Mouse (Mus musculus) heart, postnatal 4 days (tissue): Measurements from ENCODE around the gene Heatr5a. TPM values are rescaled to one million over a fixed set of nuclear protein-coding genes. Genes with fewer than 3 reads are reported as not detected.

ENCODE experiments used
- DNase-seq: peaks from one replicate; pipeline ENCODE4 v3.0.0; 2021
- total RNA-seq, 2 experiments: library from RNA; stranded (reverse); gene quantifications; 2 replicates each; pipeline ENCODE4 v1.2.3; 2021

Heatr5a gene
- total RNA-seq, 2 experiments from 2014 or later, result 21.3 to 24.6 TPM

GRCm38 (mm10) chr12:51970352-51971069 lies 610 bp downstream of the Heatr5a start:
- no peak for DNase-seq

GRCm38 (mm10) chr12:51969876-51970275 lies 1.2 kb downstream of the Heatr5a start:
- DNase-seq, result no peak

GRCm38 (mm10) chr12:51969092-51969491 lies 2.0 kb downstream of the Heatr5a start:
- no peak for DNase-seq

- DNase-seq, result no peak
Observed at GRCm38 (mm10) chr12:51967915-51968595, 3.1 kb downstream of the Heatr5a start.

GRCm38 (mm10) chr12:51957626-51958025 lies 13.5 kb downstream of the Heatr5a start:
- no peak for DNase-seq

GRCm38 (mm10) chr12:51952309-51952708 lies 18.8 kb downstream of the Heatr5a start:
- peak; percentile 16 for DNase-seq

GRCm38 (mm10) chr12:51947498-51947945 lies 23.6 kb downstream of the Heatr5a start:
- DNase-seq, result peak; percentile 20

GRCm38 (mm10) chr12:51945331-51945730 lies 25.8 kb downstream of the Heatr5a start:
- DNase-seq, result no peak

- no peak for DNase-seq
Observed at GRCm38 (mm10) chr12:51939848-51940247, 31.3 kb downstream of the Heatr5a start.

GRCm38 (mm10) chr12:51937938-51938337 lies 33.2 kb downstream of the Heatr5a start:
- no peak for DNase-seq

- no peak for DNase-seq
Observed at GRCm38 (mm10) chr12:51929630-51930029, 41.5 kb downstream of the Heatr5a start.

GRCm38 (mm10) chr12:51917191-51917590 lies 53.9 kb downstream of the Heatr5a start:
- DNase-seq, result no peak

GRCm38 (mm10) chr12:51914903-51915670 lies 56.0 kb downstream of the Heatr5a start:
- no peak for DNase-seq

- DNase-seq, result no peak
Observed at GRCm38 (mm10) chr12:51909202-51909601, 61.9 kb downstream of the Heatr5a start.

- DNase-seq, result no peak
Observed at GRCm38 (mm10) chr12:51907543-51907942, 63.6 kb downstream of the Heatr5a start.

GRCm38 (mm10) chr12:51900551-51900950 lies 70.6 kb downstream of the Heatr5a start:
- no peak for DNase-seq

- no peak for DNase-seq
Observed at GRCm38 (mm10) chr12:51896901-51897300, 74.2 kb downstream of the Heatr5a start.

- no peak for DNase-seq
Observed at GRCm38 (mm10) chr12:51888609-51889008, 82.5 kb downstream of the Heatr5a start.

- DNase-seq, result no peak
Observed at GRCm38 (mm10) chr12:51887301-51888290, 83.5 kb downstream of the Heatr5a start.

- no peak for DNase-seq
Observed at GRCm38 (mm10) chr12:51886369-51886768, 84.8 kb downstream of the Heatr5a start.

- DNase-seq, result no peak
Observed at GRCm38 (mm10) chr12:51884801-51885200, 86.3 kb downstream of the Heatr5a start.

- DNase-seq, result no peak
Observed at GRCm38 (mm10) chr12:51883297-51883805, 87.8 kb downstream of the Heatr5a start.
